Mouse (Mus musculus) heart, adult 2 months (tissue): ENCODE data around the gene Tanc2.

Experiments
- CTCF ChIP-seq: fragments of 200-600 bp; IDR thresholded peaks from 2 replicates; pipeline ENCODE4 v1.8.1; 2022; ENCODE audit warnings: antibody characterized with exemption, mild to moderate bottlenecking, moderate library complexity
- POLR2A ChIP-seq: fragments of 200-500 bp; IDR thresholded peaks from 2 replicates; pipeline ENCODE4 v1.6.1; 2011; ENCODE audit warnings: mild to moderate bottlenecking, low read depth, low read length, control low read depth; ENCODE audit not compliant: insufficient read depth

DNA sequence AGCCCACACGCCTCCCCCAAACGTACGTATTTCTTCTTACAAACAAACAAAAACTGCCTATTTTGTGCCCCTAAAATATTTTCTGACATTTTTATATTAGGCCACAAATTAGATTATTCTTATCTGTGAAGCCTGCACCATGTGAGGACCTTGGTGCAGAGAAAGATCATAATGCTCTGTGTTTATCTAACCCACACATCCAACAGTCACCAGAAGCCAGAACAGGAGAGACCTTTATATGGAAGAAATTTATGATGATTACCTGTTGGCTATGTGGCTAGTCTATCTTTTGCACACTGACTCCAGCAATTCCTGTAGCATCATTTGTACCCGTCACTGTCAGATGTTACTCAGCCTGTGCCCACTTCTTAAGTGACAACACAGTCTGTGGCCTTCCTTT, 245.4 kb downstream of the Tanc2 start:
- TF ChIP-seq POLR2A (no peak), CTCF (no peak)
